Mouse (Mus musculus) lung, adult 2 months (tissue): ENCODE data around the gene Tubb4a.

Source experiments
- CTCF ChIP-seq: fragments of 200-500 bp; IDR thresholded peaks from 2 replicates; pipeline ENCODE4 v1.5.1; 2011; ENCODE audit warnings: mild to moderate bottlenecking, low read length, control low read depth; ENCODE audit not compliant: insufficient read depth
- POLR2A ChIP-seq: fragments of 200-500 bp; IDR thresholded peaks from 2 replicates; pipeline ENCODE4 v1.6.1; 2011; ENCODE audit warnings: low read depth, mild to moderate bottlenecking, control low read depth, low read length, borderline replicate concordance; ENCODE audit errors: extremely low read depth

- no peak for TF ChIP-seq POLR2A
- TF ChIP-seq CTCF, result no peak
These were observed 54.7 kb downstream of the Tubb4a start for GRCm38 (mm10) chr17:57032854-57033253.
